Mouse (Mus musculus) liver, adult 2 months (tissue): ENCODE measurements around the gene Jarid2. TPM values are rescaled to one million over a fixed set of nuclear protein-coding genes. Genes with fewer than 3 reads are reported as not detected.
A peak's percentile ranks its signal among the peaks of the same experiment; 100 is the strongest.

ENCODE experiments used
- DNase-seq: peaks from one replicate; pipeline ENCODE4 v3.0.0-alpha.2; 2011; ENCODE audit warnings: low read depth, low spot score; ENCODE audit errors: extremely low read depth
- H3K27ac ChIP-seq: fragments of 200-500 bp; replicated peaks from 2 replicates; pipeline ENCODE4 v1.5.1; 2012; ENCODE audit warnings: low read depth, mild to moderate bottlenecking, control low read depth, inconsistent platforms, low read length; ENCODE audit not compliant: insufficient read depth
- H3K27me3 ChIP-seq: fragments of 200-500 bp; 2 replicates; pipeline ENCODE4 v1.6.1; 2012; ENCODE audit warnings: mild to moderate bottlenecking, moderate library complexity, low read length, inconsistent platforms; ENCODE audit not compliant: control insufficient read depth, insufficient read depth
- H3K36me3 ChIP-seq: fragments of 200-500 bp; 2 replicates; pipeline ENCODE4 v1.6.1; 2012; ENCODE audit warnings: low read length, inconsistent platforms; ENCODE audit not compliant: control insufficient read depth, insufficient read depth
- H3K4me1 ChIP-seq: fragments of 200-500 bp; 2 replicates; pipeline ENCODE4 v1.6.1; 2011; ENCODE audit warnings: low read length; ENCODE audit not compliant: control insufficient read depth, insufficient read depth
- H3K4me3 ChIP-seq: fragments of 200-500 bp; 2 replicates; pipeline ENCODE4 v1.5.1; 2011; ENCODE audit warnings: low read depth, mild to moderate bottlenecking, control low read depth, low read length, moderate library complexity; ENCODE audit not compliant: insufficient read depth
- H3K79me2 ChIP-seq: fragments of 200-500 bp; 2 replicates; pipeline ENCODE4 v1.6.1; 2012; ENCODE audit warnings: inconsistent platforms, mild to moderate bottlenecking, low read length, moderate library complexity; ENCODE audit not compliant: control insufficient read depth, insufficient read depth
- H3K9ac ChIP-seq: fragments of 200-500 bp; 2 replicates; pipeline ENCODE4 v1.6.1; 2012; ENCODE audit warnings: low read depth, mild to moderate bottlenecking, control low read depth, inconsistent platforms, low read length
- CTCF ChIP-seq: fragments of 200-500 bp; IDR thresholded peaks from 2 replicates; pipeline ENCODE4 v1.5.1; 2011; ENCODE audit warnings: low read depth, low read length, control low read depth
- POLR2A ChIP-seq: fragments of 200-500 bp; IDR thresholded peaks from 2 replicates; pipeline ENCODE4 v1.6.1; 2011; ENCODE audit warnings: low read length, control low read depth; ENCODE audit not compliant: insufficient read depth; ENCODE audit errors: extremely low read depth
- WGBS: fragments of 180-500 bp; shearing (Covaris S2); methylation state at CpG from one replicate; pipeline ENCODE4 v1.1.7; 2018; 5-methylcytosine and 5-hydroxymethylcytosine counted together
- polyA plus RNA-seq: library from polyadenylated mRNA; depleted of rRNA; stranded (reverse); fragments of >200 nt; gene quantifications from 2 replicates; pipeline ENCODE4 v1.2.3, GENCODE M21; 2012
- total RNA-seq: library from RNA; depleted of rRNA; stranded (reverse); fragments of >200 nt; gene quantifications from 2 replicates; pipeline ENCODE4 v1.2.3, GENCODE M21; 2014

Gene Jarid2
- total and polyA plus RNA-seq, 2 experiments: 2.9 to 5.7 TPM

- peaks cover 7% of the 10 kb centered on the region; the same call in 1 of the 2 replicates for H3K4me1 ChIP-seq
- H3K27me3 ChIP-seq: no peaks in the 10 kb centered on the region
- H3K79me2 ChIP-seq: peaks cover 6% of the 10 kb centered on the region; the same call in 1 of the 2 replicates
- H3K4me3 ChIP-seq: peak overlapping the region; percentile 92
- TF ChIP-seq CTCF: no peak
- peak; percentile 97 for TF ChIP-seq POLR2A
- H3K27ac ChIP-seq: peak overlapping the region; percentile 100
- whole genome bisulfite sequencing: under 1% methylated on average over 39 of the region's 41 CpGs
- peak overlapping the region; percentile 96 for H3K9ac ChIP-seq
- DNase-seq: peak; percentile 86
- H3K36me3 ChIP-seq: no peaks in the 10 kb centered on the region
Measured at GRCm38 (mm10) chr13:44730939-44731551, 1.8 kb downstream of the Jarid2 start.

GRCm38 (mm10) chr13:44731727-44732441, 2.6 kb downstream of the Jarid2 start:
- DNase-seq: peak; percentile 50
- Histone ChIP-seq H3K27ac (peak overlapping the region; percentile 44), H3K27me3 (no peaks in the 10 kb centered on the region), H3K4me1 (peaks cover 7% of the 10 kb centered on the region; the same call in 1 of the 2 replicates), H3K36me3 (no peaks in the 10 kb centered on the region), H3K4me3 (peak overlapping the region; percentile 75), H3K79me2 (peaks cover 6% of the 10 kb centered on the region; the same call in 1 of the 2 replicates), H3K9ac (peak overlapping the region; percentile 79)
- under 1% methylated on average over 16 of the region's 16 CpGs for WGBS
- TF ChIP-seq POLR2A: no peak
- TF ChIP-seq CTCF: no peak

- no peak for TF ChIP-seq CTCF
- no peak for TF ChIP-seq POLR2A
- Histone ChIP-seq H3K79me2 (peaks cover 6% of the 10 kb centered on the region; the same call in 1 of the 2 replicates), H3K9ac (no peak overlapping the region; the same call in 1 of the 2 replicates), H3K4me1 (peaks cover 9% of the 10 kb centered on the region; the same call in 1 of the 2 replicates), H3K4me3 (peak overlapping the region; percentile 75), H3K36me3 (no peaks in the 10 kb centered on the region), H3K27me3 (no peaks in the 10 kb centered on the region), H3K27ac (no peak overlapping the region)
- WGBS: 0% methylated on average over 7 of the region's 7 CpGs
- peak; percentile 54 for DNase-seq
Measured at GRCm38 (mm10) chr13:44732442-44732974, 3.2 kb downstream of the Jarid2 start.

GRCm38 (mm10) chr13:44733036-44733372, 3.7 kb downstream of the Jarid2 start:
- Histone ChIP-seq H3K4me1 (peaks cover 11% of the 10 kb centered on the region), H3K9ac (peak overlapping the region; percentile 78), H3K27me3 (no peaks in the 10 kb centered on the region), H3K4me3 (peak overlapping the region; percentile 75), H3K27ac (peak overlapping the region; percentile 82), H3K79me2 (peaks cover 6% of the 10 kb centered on the region; the same call in 1 of the 2 replicates), H3K36me3 (no peaks in the 10 kb centered on the region)
- under 1% methylated on average over 13 of the region's 13 CpGs for WGBS
- peak; percentile 53 for DNase-seq
- TF ChIP-seq POLR2A (no peak), CTCF (no peak)

GRCm38 (mm10) chr13:44733373-44734111, 4.3 kb downstream of the Jarid2 start:
- under 1% methylated on average over 49 of the region's 71 CpGs for WGBS
- peak overlapping the region; percentile 84 for H3K9ac ChIP-seq
- TF ChIP-seq CTCF (peak; percentile 66), POLR2A (0 out of 2 replicates have a peak, but pooled peaks have one; percentile 20)
- peak overlapping the region; percentile 82 for H3K27ac ChIP-seq
- H3K36me3 ChIP-seq: no peaks in the 10 kb centered on the region
- H3K27me3 ChIP-seq: no peaks in the 10 kb centered on the region
- H3K4me1 ChIP-seq: peaks cover 11% of the 10 kb centered on the region
- DNase-seq: peak; percentile 79
- H3K4me3 ChIP-seq: peak overlapping the region; percentile 75
- H3K79me2 ChIP-seq: peaks cover 8% of the 10 kb centered on the region
